Mouse (Mus musculus) kidney, postnatal 0 days (tissue): ENCODE data around the gene Bnip1. TPM values are rescaled to one million over a fixed set of nuclear protein-coding genes. Genes with fewer than 3 reads are reported as not detected.

Experiments used
- ATAC-seq: fragments of 200-750 bp; cut with Nextera tagmentation; replicated peaks from 2 replicates; pipeline ENCODE4 v1.8.0; 2017; ENCODE audit warnings: low read depth, moderate number of reproducible peaks, moderate TSS enrichment, moderate library complexity; ENCODE audit not compliant: low FRiP score
- DNase-seq: peaks from one replicate; pipeline ENCODE4 v3.0.0-alpha.2; 2016; ENCODE audit warnings: low spot score
- H3K27ac ChIP-seq: fragments of 300-500 bp; sonication (generic); 2 replicates; pipeline ENCODE4 v1.5.1; 2014; ENCODE audit warnings: mild to moderate bottlenecking
- H3K27me3 ChIP-seq: fragments of 300-500 bp; sonication (generic); 2 replicates; pipeline ENCODE4 v1.6.1; 2014; ENCODE audit warnings: low read length, mixed read lengths; ENCODE audit not compliant: insufficient read depth
- H3K36me3 ChIP-seq: fragments of 300-500 bp; sonication (generic); 2 replicates; pipeline ENCODE4 v1.6.1; 2014; ENCODE audit warnings: low read length, mixed read lengths; ENCODE audit not compliant: insufficient read depth
- H3K4me1 ChIP-seq: fragments of 300-500 bp; sonication (generic); replicated peaks from 2 replicates; pipeline ENCODE4 v1.6.1; 2014; ENCODE audit warnings: antibody characterized with exemption, low read length, mixed read lengths; ENCODE audit not compliant: insufficient read depth
- H3K4me2 ChIP-seq: fragments of 300-500 bp; sonication (generic); 2 replicates; pipeline ENCODE4 v1.6.1; 2014; ENCODE audit warnings: mild to moderate bottlenecking, low read length, moderate library complexity, mixed read lengths
- H3K4me3 ChIP-seq: fragments of 300-500 bp; sonication (generic); replicated peaks from 2 replicates; pipeline ENCODE4 v1.5.1; 2014; ENCODE audit warnings: low read depth, low read length
- H3K9ac ChIP-seq: fragments of 300-500 bp; sonication (generic); 2 replicates; pipeline ENCODE4 v1.6.1; 2014; ENCODE audit warnings: low read depth, low read length
- H3K9me3 ChIP-seq: fragments of 300-500 bp; sonication (generic); replicated peaks from 2 replicates; pipeline ENCODE4 v1.6.1; 2016; ENCODE audit warnings: low read length, inconsistent platforms, mixed read lengths
- CTCF ChIP-seq: IDR thresholded peaks from 2 replicates; pipeline ENCODE4 v1.5.1; 2016; ENCODE audit warnings: antibody characterized with exemption, low read depth, mild to moderate bottlenecking, moderate library complexity
- WGBS: fragments of 180-500 bp; shearing (Covaris S2); extraction: QIAGEN DNeasy Blood & Tissue Kit; methylation state at CpG from one replicate; pipeline ENCODE4 v1.1.7; 2014; 5-methylcytosine and 5-hydroxymethylcytosine counted together
- polyA plus RNA-seq: library from polyadenylated mRNA; unstranded; fragments of >200 nt; fragmentation: Nextera tagmentation; extraction: Ambion mirVana; gene quantifications from 2 replicates; pipeline ENCODE4 v1.2.1, GENCODE M21; 2015

The Bnip1 gene
- polyA plus RNA-seq, 1 experiment from 2014 or later, result 43.7 TPM

GRCm38 (mm10) chr17:26784525-26784924, 3.7 kb downstream of the Bnip1 start:
- H3K4me3 ChIP-seq, result no peak overlapping the region
- no peaks in the 10 kb centered on the region for H3K27me3 ChIP-seq
- H3K9ac ChIP-seq, result no peak overlapping the region
- no peaks in the 10 kb centered on the region for H3K9me3 ChIP-seq
- no peak for DNase-seq
- 86% methylated on average over 8 of the region's 8 CpGs for WGBS
- no peak for TF ChIP-seq CTCF
- ATAC-seq, result no peak
- no peak overlapping the region for H3K27ac ChIP-seq
- H3K4me2 ChIP-seq, result no peak overlapping the region
- peaks cover 26% of the 10 kb centered on the region; the same call in 1 of the 2 replicates for H3K36me3 ChIP-seq
- H3K4me1 ChIP-seq, result peaks cover 6% of the 10 kb centered on the region

DNA sequence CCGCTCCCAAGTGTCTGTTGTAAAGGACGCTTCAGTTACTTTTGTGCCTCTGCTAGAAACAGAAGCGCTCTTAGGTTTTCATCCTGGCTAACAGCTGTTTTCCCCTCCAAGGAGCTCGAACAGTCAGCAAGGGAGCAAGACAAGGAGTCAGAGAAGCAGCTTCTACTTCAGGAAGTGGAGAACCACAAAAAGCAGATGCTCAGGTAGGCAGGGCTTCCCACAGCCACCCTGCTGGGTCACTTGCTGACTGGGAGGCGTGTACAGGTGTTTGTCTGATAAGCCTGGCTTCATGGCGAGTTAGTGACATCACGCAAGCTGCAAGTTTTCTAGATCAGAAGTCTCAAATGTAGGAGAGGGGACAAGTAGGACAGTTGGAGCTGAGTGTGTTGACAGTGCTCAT, 5.7 kb downstream of the Bnip1 start:
- H3K36me3 ChIP-seq, result peaks cover 43% of the 10 kb centered on the region

GRCm38 (mm10) chr17:26788986-26789385, 8.1 kb downstream of the Bnip1 start:
- no peak for TF ChIP-seq CTCF
- Histone ChIP-seq H3K9ac (no peak overlapping the region), H3K4me2 (no peak overlapping the region), H3K27ac (no peak overlapping the region), H3K9me3 (no peaks in the 10 kb centered on the region), H3K27me3 (no peaks in the 10 kb centered on the region), H3K4me3 (no peak overlapping the region), H3K36me3 (peaks cover 62% of the 10 kb centered on the region), H3K4me1 (no peaks in the 10 kb centered on the region)
- ATAC-seq (no peak), DNase-seq (no peak)
- 95% methylated on average over 8 of the region's 8 CpGs for WGBS

More for the DNA sequence above, 5.7 kb downstream of the Bnip1 start:
- no peak overlapping the region for H3K27ac ChIP-seq
- ATAC-seq, result no peak
- no peak for TF ChIP-seq CTCF
- H3K9ac ChIP-seq, result no peak overlapping the region
- 93% methylated on average over 7 of the region's 7 CpGs for WGBS
- no peak overlapping the region for H3K4me3 ChIP-seq
- H3K4me1 ChIP-seq, result peaks cover 4% of the 10 kb centered on the region
- DNase-seq, result no peak
- H3K27me3 ChIP-seq, result no peaks in the 10 kb centered on the region
- no peak overlapping the region for H3K4me2 ChIP-seq
- H3K9me3 ChIP-seq, result no peaks in the 10 kb centered on the region

GRCm38 (mm10) chr17:26789460-26790268, 8.8 kb downstream of the Bnip1 start:
- ATAC-seq, result no peak
- Histone ChIP-seq H3K9ac (no peak overlapping the region), H3K4me2 (no peak overlapping the region), H3K4me3 (no peak overlapping the region), H3K36me3 (peaks cover 62% of the 10 kb centered on the region), H3K27ac (no peak overlapping the region), H3K27me3 (no peaks in the 10 kb centered on the region), H3K4me1 (no peaks in the 10 kb centered on the region), H3K9me3 (no peaks in the 10 kb centered on the region)
- no peak for TF ChIP-seq CTCF
- WGBS, result 88% methylated on average over 8 of the region's 8 CpGs
- no peak for DNase-seq

DNA sequence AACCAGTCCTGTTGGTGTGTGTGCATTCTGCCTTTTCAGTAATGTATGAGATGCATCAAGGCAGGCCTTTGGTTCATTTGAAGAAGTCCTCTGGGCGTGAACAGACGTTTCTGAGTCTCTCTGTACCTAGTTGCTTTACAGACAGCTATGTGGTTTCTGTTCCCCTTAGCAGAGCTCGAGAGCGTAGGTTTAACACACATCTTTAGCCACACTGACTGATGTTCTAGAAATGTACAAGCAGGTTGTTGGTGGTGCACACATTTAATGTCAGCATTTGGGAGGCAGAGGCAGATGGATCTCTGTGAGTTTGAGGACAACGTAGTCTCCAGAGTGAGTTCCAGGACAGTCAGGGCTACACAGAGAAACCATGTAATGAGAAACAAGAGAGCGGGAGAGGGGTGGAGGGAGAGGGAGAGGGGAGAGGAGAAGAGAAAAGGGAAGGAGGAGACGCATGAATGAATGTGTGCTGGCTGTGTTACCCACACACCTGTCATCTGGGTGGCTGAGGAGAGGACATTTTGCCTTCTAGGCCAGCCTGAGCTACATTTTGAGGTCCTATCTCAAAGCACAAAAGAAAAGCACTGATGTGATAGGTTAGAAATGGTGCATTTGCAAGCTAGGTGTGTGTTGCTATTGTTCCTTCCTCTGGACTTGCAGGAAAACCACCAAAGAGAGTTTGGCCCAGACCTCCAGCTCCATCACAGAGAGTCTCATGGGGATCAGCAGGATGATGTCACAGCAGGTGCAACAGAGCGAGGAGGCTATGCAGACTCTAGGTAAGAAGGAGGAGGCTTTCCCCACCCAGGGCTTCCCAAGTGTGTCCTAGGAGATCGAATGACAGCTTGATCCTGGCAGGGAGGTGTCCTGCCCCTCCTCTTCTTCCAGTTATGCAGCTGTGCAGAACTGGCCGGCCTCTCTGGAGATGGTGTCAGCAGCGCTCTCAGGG, 9.7 kb downstream of the Bnip1 start:
- WGBS, result 71% methylated on average over 11 of the region's 11 CpGs
- ATAC-seq, result 0 out of 2 replicates have a peak, but pooled peaks have one; percentile 27

DNA sequence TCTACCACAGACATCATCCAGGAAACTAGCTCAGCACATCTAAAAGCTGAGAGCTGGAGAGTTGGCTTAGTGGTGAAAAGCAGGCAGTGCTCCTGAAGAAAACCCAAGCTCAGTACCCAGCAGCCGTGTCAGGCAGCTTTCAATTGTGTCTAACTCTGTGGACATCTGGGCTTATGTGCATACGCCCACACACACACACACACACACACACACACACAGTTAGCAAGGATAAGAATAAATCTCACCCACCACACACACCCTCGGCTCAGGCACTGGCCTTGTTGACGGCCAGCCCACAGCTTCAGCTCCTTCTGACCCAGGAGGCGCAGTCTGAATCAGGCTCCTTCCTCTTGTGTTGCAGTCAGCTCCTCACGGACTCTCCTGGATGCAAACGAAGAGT, 10.7 kb downstream of the Bnip1 start:
- no peak for ATAC-seq
- H3K4me2 ChIP-seq, result no peak overlapping the region
- no peak for DNase-seq
- H3K27me3 ChIP-seq, result no peaks in the 10 kb centered on the region
- no peaks in the 10 kb centered on the region for H3K4me1 ChIP-seq
- H3K27ac ChIP-seq, result no peak overlapping the region
- WGBS, result 68% methylated on average over 7 of the region's 7 CpGs
- no peak overlapping the region for H3K9ac ChIP-seq
- no peaks in the 10 kb centered on the region for H3K9me3 ChIP-seq
- no peak for TF ChIP-seq CTCF
- no peak overlapping the region for H3K4me3 ChIP-seq
- H3K36me3 ChIP-seq, result peaks cover 52% of the 10 kb centered on the region

More for the DNA sequence above, 9.7 kb downstream of the Bnip1 start:
- H3K9me3 ChIP-seq, result no peaks in the 10 kb centered on the region
- no peaks in the 10 kb centered on the region for H3K27me3 ChIP-seq
- H3K9ac ChIP-seq, result no peak overlapping the region
- no peaks in the 10 kb centered on the region for H3K4me1 ChIP-seq
- no peak overlapping the region for H3K4me3 ChIP-seq
- DNase-seq, result peak; percentile 75
- no peak overlapping the region for H3K4me2 ChIP-seq
- no peak overlapping the region for H3K27ac ChIP-seq
- peaks cover 58% of the 10 kb centered on the region for H3K36me3 ChIP-seq
- TF ChIP-seq CTCF, result no peak
